Mouse (Mus musculus) hindbrain, embryonic 11.5 days (tissue): Measurements from ENCODE around the gene Zc3h7b. TPM values are rescaled to one million over a fixed set of nuclear protein-coding genes. Genes with fewer than 3 reads are reported as not detected.

Source experiments
- ATAC-seq: fragments of 200-750 bp; cut with Nextera tagmentation; 2 replicates; pipeline ENCODE4 v1.8.0; 2017; ENCODE audit warnings: mild to moderate bottlenecking, moderate TSS enrichment, moderate library complexity; ENCODE audit not compliant: low FRiP score
- DNase-seq: peaks from one replicate; pipeline ENCODE4 v3.0.0-alpha.2; 2015; ENCODE audit warnings: low spot score
- H3K27ac ChIP-seq: fragments of 300-500 bp; sonication (generic); 2 replicates; pipeline ENCODE4 v1.5.1; 2014; ENCODE audit warnings: mild to moderate bottlenecking, low read depth, low read length
- H3K27me3 ChIP-seq: fragments of 300-500 bp; sonication (generic); 2 replicates; pipeline ENCODE4 v1.6.1; 2014; ENCODE audit warnings: mild to moderate bottlenecking, low read length, moderate library complexity, mixed read lengths; ENCODE audit not compliant: control insufficient read depth, insufficient read depth
- H3K36me3 ChIP-seq: fragments of 300-500 bp; sonication (generic); 2 replicates; pipeline ENCODE4 v1.6.1; 2014; ENCODE audit warnings: mild to moderate bottlenecking, low read length, moderate library complexity, mixed read lengths; ENCODE audit not compliant: control insufficient read depth, insufficient read depth
- H3K4me1 ChIP-seq: fragments of 300-500 bp; sonication (generic); replicated peaks from 2 replicates; pipeline ENCODE4 v1.6.1; 2014; ENCODE audit warnings: low read length, mixed read lengths; ENCODE audit not compliant: control insufficient read depth, insufficient read depth
- H3K4me2 ChIP-seq: fragments of 300-500 bp; sonication (generic); replicated peaks from 2 replicates; pipeline ENCODE4 v1.6.1; 2014; ENCODE audit warnings: mild to moderate bottlenecking, low read depth, low read length
- H3K4me3 ChIP-seq: fragments of 300-500 bp; sonication (generic); 2 replicates; pipeline ENCODE4 v1.5.1; 2014; ENCODE audit warnings: low read depth, low read length
- H3K9ac ChIP-seq: fragments of 300-500 bp; sonication (generic); 2 replicates; pipeline ENCODE4 v1.6.1; 2014; ENCODE audit warnings: low read depth, low read length
- H3K9me3 ChIP-seq: fragments of 300-500 bp; sonication (generic); 2 replicates; pipeline ENCODE4 v1.6.1; 2016; ENCODE audit warnings: low read length; ENCODE audit not compliant: control insufficient read depth
- WGBS: fragments of 180-500 bp; shearing (Covaris S2); extraction: QIAGEN DNeasy Blood & Tissue Kit; methylation state at CpG from one replicate; pipeline ENCODE4 v1.1.7; 2014; 5-methylcytosine and 5-hydroxymethylcytosine counted together
- polyA plus RNA-seq: library from polyadenylated mRNA; unstranded; fragments of >200 nt; fragmentation: Nextera tagmentation; extraction: Ambion mirVana; gene quantifications from 2 replicates; pipeline ENCODE4 v1.2.1, GENCODE M21; 2014

Gene Zc3h7b
- polyA plus RNA-seq, 1 experiment from 2014 or later: 52.6 TPM

GRCm38 (mm10) chr15:81822631-81823030 lies 77.8 kb downstream of the Zc3h7b start:
- no peaks in the 10 kb centered on the region for H3K4me1 ChIP-seq
- no peaks in the 10 kb centered on the region for H3K27me3 ChIP-seq
- H3K9ac ChIP-seq: no peak overlapping the region
- WGBS: 81% methylated on average over 3 of the region's 3 CpGs
- ATAC-seq: no peak
- no peak for DNase-seq
- H3K27ac ChIP-seq: no peak overlapping the region
- H3K4me3 ChIP-seq: no peak overlapping the region
- no peaks in the 10 kb centered on the region for H3K9me3 ChIP-seq
- H3K4me2 ChIP-seq: no peak overlapping the region
- H3K36me3 ChIP-seq: 0 out of 2 replicates have a peak, but pooled peaks cover 10% of the 10 kb centered on the region

- H3K4me3 ChIP-seq: no peak overlapping the region
- H3K4me1 ChIP-seq: no peaks in the 10 kb centered on the region
- H3K36me3 ChIP-seq: 0 out of 2 replicates have a peak, but pooled peaks cover 10% of the 10 kb centered on the region
- H3K9ac ChIP-seq: no peak overlapping the region
- H3K27ac ChIP-seq: no peak overlapping the region
- no peak for ATAC-seq
- WGBS: 88% methylated on average over 3 of the region's 3 CpGs
- DNase-seq: no peak
- no peaks in the 10 kb centered on the region for H3K9me3 ChIP-seq
- H3K4me2 ChIP-seq: no peak overlapping the region
- no peaks in the 10 kb centered on the region for H3K27me3 ChIP-seq
Observed at GRCm38 (mm10) chr15:81824832-81825231, 80.0 kb downstream of the Zc3h7b start.

- H3K27me3 ChIP-seq: no peaks in the 10 kb centered on the region
- WGBS: 91% methylated on average over 7 of the region's 7 CpGs
- no peak overlapping the region for H3K27ac ChIP-seq
- H3K4me2 ChIP-seq: no peak overlapping the region
- 0 out of 2 replicates have a peak, but pooled peaks cover 3% of the 10 kb centered on the region for H3K36me3 ChIP-seq
- no peaks in the 10 kb centered on the region for H3K4me1 ChIP-seq
- no peak for ATAC-seq
- no peak overlapping the region for H3K9ac ChIP-seq
- DNase-seq: no peak
- no peak overlapping the region for H3K4me3 ChIP-seq
- H3K9me3 ChIP-seq: no peaks in the 10 kb centered on the region
Observed at GRCm38 (mm10) chr15:81828426-81829207, 83.8 kb downstream of the Zc3h7b start.

GRCm38 (mm10) chr15:81829208-81829580 lies 84.3 kb downstream of the Zc3h7b start:
- Histone ChIP-seq H3K36me3 (no peaks in the 10 kb centered on the region), H3K4me2 (no peak overlapping the region)

GRCm38 (mm10) chr15:81830530-81830929 lies 85.7 kb downstream of the Zc3h7b start:
- no peaks in the 10 kb centered on the region for H3K4me1 ChIP-seq
- H3K4me3 ChIP-seq: no peak overlapping the region
- H3K9ac ChIP-seq: no peak overlapping the region
- H3K36me3 ChIP-seq: no peaks in the 10 kb centered on the region
- DNase-seq: no peak
- H3K27me3 ChIP-seq: no peaks in the 10 kb centered on the region
- no peak overlapping the region for H3K4me2 ChIP-seq
- no peak for ATAC-seq
- H3K9me3 ChIP-seq: no peaks in the 10 kb centered on the region
- 91% methylated on average over 4 of the region's 4 CpGs for WGBS
- H3K27ac ChIP-seq: no peak overlapping the region

More at GRCm38 (mm10) chr15:81829208-81829580, 84.3 kb downstream of the Zc3h7b start:
- Histone ChIP-seq H3K4me3 (no peak overlapping the region), H3K4me1 (no peaks in the 10 kb centered on the region), H3K27ac (no peak overlapping the region), H3K9ac (no peak overlapping the region), H3K9me3 (no peaks in the 10 kb centered on the region), H3K27me3 (no peaks in the 10 kb centered on the region)
- WGBS: 73% methylated on average over 2 of the region's 2 CpGs
- ATAC-seq (no peak), DNase-seq (no peak)

DNA sequence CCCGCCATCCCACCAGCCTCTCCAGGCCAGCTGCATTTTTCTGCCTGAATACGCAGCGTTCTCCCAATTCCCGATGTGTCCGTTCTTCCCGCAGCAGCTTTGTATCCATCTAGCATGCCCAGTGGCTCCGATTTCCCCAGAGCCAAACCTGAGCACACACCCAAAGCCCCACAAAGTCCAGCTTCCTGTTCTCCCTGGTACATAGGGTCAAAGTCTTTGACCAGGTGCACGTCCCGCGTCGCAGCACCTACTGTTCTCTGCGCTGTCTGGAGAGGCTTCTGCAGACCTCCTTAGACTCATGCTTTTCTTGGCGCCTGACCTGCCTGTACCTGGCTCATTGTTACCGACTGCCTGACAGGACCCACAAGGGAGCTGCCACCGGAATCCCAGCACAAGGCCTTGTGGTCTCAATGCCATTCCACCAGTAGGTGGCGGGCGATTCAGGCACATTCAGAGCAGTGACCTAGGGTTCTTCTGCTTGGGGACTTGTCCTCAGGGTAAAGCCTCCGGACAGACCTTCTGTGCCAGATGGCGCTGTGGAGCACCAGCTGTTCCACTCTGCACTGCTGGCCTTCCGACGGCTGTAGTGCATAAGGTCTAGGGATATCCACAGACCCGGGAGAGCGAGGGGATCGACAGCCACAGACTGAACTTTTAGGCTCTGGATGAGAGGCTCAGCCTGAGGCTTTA lies 86.4 kb downstream of the Zc3h7b start:
- H3K4me2 ChIP-seq: no peak overlapping the region
- 13% methylated on average over 24 of the region's 24 CpGs for WGBS
- H3K27ac ChIP-seq: 0 out of 2 replicates have a peak overlapping the region, but pooled peaks have one; percentile 21
- H3K4me3 ChIP-seq: no peak overlapping the region
- ATAC-seq (peak; percentile 85), DNase-seq (peak; percentile 95)
- H3K27me3 ChIP-seq: peaks cover 1% of the 10 kb centered on the region; the same call in 1 of the 2 replicates
- H3K4me1 ChIP-seq: peaks cover 2% of the 10 kb centered on the region
- no peaks in the 10 kb centered on the region for H3K9me3 ChIP-seq
- no peaks in the 10 kb centered on the region for H3K36me3 ChIP-seq
- no peak overlapping the region for H3K9ac ChIP-seq

GRCm38 (mm10) chr15:81832219-81832618 lies 87.4 kb downstream of the Zc3h7b start:
- H3K4me1 ChIP-seq: peaks cover 2% of the 10 kb centered on the region
- H3K27me3 ChIP-seq: peaks cover 2% of the 10 kb centered on the region; the same call in 1 of the 2 replicates
- H3K9ac ChIP-seq: no peak overlapping the region
- H3K9me3 ChIP-seq: no peaks in the 10 kb centered on the region
- no peak overlapping the region for H3K4me3 ChIP-seq
- no peaks in the 10 kb centered on the region for H3K36me3 ChIP-seq
- no peak overlapping the region for H3K27ac ChIP-seq
- ATAC-seq (no peak), DNase-seq (no peak)
- WGBS: 96% methylated on average over 3 of the region's 3 CpGs
- H3K4me2 ChIP-seq: no peak overlapping the region

DNA sequence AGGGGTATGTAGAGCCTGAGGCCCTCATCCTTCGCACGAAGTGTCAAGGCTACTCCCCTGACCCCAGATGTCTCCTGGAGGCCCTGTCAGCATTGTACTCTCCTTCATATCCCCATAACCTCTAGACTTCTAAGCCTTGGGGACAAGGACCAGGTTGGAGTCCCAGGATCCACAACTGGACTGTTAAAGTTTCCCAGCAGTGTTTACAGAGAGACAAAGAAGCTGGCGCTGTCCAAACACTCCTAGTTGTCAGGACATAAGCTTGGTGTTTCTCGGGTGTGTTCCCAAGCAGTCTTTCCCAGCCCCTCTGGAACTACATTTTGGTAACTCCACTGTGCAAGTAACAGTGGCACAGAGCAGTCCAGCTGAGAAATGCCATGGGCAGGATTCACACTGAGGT lies 88.6 kb downstream of the Zc3h7b start:
- WGBS: 73% methylated on average over 4 of the region's 4 CpGs
- H3K9ac ChIP-seq: no peak overlapping the region

More for the DNA sequence above, 88.6 kb downstream of the Zc3h7b start:
- Histone ChIP-seq H3K27ac (no peak overlapping the region), H3K9me3 (no peaks in the 10 kb centered on the region), H3K27me3 (peaks cover 2% of the 10 kb centered on the region; the same call in 1 of the 2 replicates), H3K4me3 (no peak overlapping the region), H3K36me3 (no peaks in the 10 kb centered on the region), H3K4me2 (no peak overlapping the region), H3K4me1 (peaks cover 2% of the 10 kb centered on the region)
- ATAC-seq (no peak), DNase-seq (no peak)
